Mouse (Mus musculus) testis, postnatal 14 days (tissue): ENCODE measurements at regions not wholly inside any gene's neighbourhood (a gene's known extent, or its start where the extent isn't known, plus 50 kb on each side); places are given as distances from the start of the nearest gene placed in this dataset.

Source experiments
- DNase-seq: peaks from one replicate; pipeline ENCODE4 v3.0.0; 2021; ENCODE audit warnings: low spot score

DNA sequence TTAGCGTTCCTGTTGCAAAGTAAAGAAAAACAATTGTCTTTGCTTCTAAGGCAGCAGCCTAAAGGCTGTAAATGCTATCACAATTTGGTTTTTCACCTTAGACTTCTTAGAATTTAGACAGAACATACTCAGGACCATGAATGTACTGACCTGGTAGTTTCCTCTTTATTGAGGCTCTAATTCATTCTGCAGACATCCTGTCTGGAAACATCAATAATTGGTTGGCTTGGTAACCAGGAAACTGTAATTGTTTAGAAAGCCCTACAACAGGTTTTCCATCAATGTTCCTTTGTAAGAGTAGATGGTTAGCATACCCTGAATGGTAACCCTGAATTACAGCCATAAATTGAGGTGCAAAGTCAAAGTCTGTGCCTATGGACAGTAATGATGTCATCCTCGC, 67.4 kb upstream of the Prr30 start:
- no peak for DNase-seq
